Mouse (Mus musculus): Measurements from ENCODE around the gene Foxd3. TPM values are rescaled to one million over a fixed set of nuclear protein-coding genes. Genes with fewer than 3 reads are reported as not detected.
"Not testable (repeated sequence)": the region's sequence is repeated elsewhere in the genome, so short reads cannot be mapped to it uniquely, and the experiment has no call there.

The Foxd3 gene
- total RNA-seq (2015) (not detected in 2 replicates), total RNA-seq (2017) (not detected in 2 replicates)

DNA sequence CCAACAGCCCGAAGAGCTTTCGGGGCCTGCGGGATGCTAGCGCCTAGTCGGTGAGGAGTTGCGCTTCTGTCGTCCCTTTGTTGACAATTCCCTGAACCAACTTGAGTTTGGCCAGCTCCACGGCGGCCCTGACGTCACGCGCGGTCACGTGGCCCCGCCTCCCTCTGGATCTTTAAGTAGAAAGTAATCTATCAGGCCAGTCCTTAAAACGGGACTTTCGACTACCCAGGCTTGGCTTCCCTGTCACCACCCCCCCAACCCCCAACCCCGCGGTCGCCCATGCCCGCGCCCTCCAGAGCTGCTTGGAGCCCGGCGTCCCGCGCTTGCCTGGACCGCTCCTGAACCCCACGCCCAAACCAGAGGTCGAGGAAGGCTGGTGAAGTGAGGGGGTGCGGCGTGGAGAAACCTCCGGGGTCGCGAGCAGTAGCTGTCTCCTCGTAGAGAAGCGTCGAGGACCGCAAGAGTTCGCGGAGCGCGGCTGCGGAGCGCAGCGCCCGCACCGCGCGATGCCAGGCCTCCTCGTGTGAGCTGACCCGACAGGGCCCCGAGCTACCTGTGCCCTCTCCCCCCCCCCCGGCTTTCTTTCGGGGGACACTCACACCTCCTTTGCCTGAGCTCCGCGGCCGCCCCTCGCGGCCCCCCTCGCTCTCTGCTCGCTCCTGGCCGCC, at the start of gene Foxd3:
TSS of gene Foxd3 (plus strand) at position 363 of the 668 bp plus-strand sequence.
- ATAC-seq (ENCODE audit: poor library complexity, severe bottlenecking), result no peak

DNA sequence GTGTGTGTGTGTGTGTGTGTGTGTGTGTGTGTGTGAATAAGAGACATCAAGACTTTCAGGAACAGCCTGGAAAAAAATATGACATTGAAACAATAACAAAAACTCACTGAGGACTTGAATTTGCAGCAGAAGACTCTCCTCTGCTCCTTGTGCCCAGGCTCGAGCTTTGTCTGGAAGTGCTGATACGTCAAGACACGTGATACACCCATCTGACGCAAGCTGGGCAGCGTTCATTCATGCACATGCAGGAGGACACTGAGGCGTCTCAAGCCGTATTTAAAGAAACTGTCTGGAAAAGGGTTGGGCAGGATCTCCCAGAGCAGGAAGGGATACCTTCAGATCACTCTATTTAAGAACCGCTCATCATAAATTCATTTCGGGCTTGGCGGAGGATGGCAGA, 43.9 kb upstream of the Foxd3 start:
- no peak for ATAC-seq (ENCODE audit: poor library complexity, severe bottlenecking)

DNA sequence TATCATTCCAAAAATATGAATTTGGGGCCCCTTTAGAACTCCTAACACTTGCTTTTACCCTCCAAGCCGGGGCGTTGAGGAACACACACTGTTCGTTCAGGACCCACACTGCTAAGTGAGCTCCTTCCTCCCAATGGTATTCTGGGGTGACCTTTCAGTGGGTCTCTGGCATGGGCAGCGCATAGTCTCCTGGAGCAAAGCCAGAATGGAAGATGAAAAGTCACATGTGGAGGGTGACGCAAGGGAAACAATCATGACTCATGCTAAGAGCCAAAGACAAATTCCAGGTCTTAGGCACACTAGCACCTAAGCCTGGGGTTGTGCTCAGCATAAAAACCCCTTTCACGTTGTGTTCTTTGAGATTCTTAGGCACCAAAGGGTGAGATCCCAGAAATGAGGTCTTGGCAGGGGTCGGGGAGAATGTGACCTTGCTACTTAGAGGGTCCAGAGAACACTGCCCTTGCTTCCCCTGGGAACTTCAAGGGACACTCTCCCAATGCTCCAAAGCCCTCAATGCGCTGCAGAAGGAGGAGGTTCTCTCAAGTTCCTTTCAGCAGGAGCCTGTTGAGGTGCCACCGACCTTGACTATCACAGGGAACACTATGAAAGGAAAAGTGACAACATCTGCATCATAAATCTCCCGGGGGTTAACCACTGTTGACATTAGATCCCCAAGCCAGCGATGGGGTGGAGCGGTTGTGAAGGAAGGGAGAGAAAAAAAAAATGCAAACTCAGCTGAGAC, 43.3 kb upstream of the Foxd3 start:
- ATAC-seq (ENCODE audit: poor library complexity, severe bottlenecking), result no peak

DNA sequence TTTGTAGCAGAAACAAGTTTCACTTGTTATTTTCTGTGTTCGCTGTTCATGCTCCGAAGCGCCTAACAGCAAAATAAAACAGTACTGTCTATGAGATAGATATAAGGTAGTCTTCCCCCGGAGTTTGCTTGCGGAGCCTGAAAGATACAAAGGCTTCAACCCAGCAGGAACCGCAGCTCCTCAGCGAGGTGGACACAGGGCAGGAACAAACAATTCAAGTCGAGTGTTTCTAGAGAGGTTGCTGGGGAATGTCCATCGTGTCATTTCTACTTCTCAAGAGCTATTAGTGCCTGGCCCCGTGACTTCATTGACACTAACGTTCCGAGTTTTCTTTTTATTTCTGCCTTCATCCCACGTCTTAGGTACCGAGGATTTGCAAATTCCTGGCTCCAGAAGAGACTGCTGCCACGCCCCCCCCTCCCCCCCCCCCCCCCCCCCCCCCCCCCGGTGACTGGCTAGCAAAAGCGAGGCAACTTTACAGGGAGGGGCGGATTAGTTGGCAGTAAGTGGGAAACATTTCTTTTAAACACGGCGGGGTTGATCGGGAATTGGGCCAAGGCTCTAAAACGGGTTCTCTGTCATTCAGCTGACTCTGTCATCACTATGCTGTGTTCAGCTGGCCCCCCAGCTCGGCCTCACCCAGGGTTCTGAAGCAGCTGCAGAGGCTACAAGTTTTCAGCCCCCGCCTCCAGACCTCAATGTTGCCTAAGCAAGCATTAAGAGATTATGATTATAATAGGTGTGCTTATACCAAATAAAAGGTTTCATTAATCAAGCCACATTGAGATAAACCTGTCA, 29.9 kb upstream of the Foxd3 start:
- ATAC-seq (ENCODE audit: poor library complexity, severe bottlenecking), result no peak

DNA sequence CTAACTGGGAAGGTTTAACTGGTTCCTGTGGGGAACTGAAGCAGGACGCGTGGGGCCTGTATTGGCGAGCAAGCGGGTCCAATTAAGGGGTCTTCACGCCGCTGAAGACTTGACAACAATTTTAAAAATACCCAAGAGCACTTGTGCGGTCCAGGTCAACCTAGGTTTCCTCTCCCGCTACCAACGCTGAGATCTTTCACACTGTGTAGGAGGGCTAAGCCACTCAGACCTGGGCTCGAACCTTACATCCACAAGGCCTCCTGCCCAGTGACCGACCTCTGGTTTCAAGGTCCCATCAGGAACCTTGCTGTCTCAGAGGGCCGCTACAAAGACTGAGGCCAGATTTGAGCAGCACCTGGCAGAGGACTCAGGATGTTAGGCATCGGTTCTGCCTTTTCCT, 29.0 kb upstream of the Foxd3 start:
- no peak for ATAC-seq (ENCODE audit: poor library complexity, severe bottlenecking)

DNA sequence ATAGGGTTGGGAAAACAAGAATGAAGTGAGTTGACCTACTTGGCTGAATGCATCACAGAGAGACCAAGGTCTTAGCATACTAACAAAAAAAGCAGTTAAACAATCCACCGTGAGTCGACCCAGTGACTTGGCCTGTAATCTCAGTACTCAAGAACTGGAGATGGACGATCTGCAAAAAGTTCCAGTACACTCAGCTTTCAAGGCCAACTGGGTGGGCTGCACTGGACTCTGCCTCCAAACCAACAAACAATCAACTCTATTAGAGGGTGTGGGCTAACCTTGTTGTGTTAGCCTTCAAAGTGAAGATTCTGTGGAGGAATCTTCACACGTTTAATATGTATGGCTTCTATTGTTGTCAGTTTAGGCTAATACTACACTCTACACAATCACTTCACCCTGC, 20.1 kb upstream of the Foxd3 start:
- ATAC-seq (ENCODE audit: poor library complexity, severe bottlenecking), result no peak

DNA sequence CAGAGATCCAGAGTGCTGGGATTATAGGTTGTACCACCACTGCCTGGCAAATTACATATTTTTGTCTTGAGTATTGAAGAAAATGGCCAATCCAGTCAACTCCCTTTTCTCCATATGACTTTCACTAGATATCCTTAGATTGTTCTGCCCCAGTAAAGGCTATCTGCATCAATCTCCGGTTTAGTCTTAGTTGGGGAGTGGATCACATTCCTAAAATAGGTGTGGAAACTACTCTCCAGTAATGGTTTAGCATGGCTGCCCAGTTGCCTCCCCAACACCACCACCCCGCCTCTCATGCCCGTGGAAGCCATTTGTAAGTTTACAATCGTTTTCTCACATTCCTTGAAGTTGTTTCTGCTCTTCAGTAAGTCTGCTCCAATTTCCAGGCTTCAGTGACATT, 19.4 kb upstream of the Foxd3 start:
- no peak for ATAC-seq (ENCODE audit: poor library complexity, severe bottlenecking)

DNA sequence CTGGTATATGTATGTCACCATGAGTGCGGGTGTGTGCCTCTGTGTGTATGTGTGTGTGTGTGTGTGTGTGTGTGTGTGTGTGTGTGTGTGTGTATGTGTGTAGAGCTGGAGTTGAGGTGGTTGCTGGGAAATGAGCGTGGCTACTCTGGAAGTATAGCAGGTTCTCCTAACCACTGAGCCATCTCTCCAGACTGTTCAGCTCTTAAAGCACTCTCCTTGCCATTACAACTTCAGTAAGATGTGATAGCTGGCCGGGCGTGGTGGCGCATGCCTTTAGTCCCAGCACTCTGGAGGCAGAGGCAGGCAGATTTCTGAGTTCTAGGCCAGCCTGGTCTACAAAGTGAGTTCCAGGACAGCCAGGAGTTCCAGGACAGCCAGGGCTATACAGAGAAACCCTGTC, 15.5 kb upstream of the Foxd3 start:
- not testable (repeated sequence) for ATAC-seq (ENCODE audit: poor library complexity, severe bottlenecking)

DNA sequence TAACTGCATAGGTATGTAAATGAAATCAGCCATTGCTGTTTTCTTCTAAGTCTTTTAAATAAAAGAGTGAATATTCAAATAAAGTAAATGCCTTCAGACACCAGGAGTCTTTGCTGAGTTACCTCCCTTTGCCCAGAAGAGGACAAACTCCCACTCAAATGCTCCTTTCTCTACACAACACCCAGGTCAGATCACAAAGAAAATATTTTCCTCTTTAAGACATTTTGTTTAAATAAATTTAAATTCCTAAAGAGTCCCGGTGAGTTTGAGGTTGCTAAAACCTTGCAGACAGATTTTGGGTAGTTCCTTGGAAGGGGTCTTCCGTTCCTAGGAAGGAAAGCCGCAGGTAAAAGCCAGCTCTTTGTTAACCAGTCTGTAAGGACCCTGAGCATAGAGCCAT, 14.2 kb upstream of the Foxd3 start:
- ATAC-seq (ENCODE audit: poor library complexity, severe bottlenecking), result no peak

DNA sequence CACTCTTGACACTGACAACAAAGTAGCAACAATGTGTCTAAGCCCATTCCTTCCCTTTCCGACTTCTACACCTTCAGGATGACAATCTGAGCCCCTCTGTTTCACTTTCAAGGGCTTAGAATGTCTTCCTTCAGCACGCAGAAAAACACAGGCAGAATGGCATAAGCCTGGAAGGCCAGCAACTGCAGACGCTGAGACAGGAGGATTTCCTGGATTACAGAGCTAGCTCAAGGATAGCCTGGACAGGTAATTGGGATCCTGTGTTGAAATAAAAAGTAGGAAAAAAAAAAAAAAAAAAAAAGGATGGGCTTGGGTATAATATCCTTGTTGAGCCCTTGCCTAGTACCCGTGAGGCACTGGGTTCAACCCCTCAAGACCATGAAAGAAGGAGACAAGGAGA, 10.5 kb upstream of the Foxd3 start:
- no peak for ATAC-seq (ENCODE audit: poor library complexity, severe bottlenecking)

DNA sequence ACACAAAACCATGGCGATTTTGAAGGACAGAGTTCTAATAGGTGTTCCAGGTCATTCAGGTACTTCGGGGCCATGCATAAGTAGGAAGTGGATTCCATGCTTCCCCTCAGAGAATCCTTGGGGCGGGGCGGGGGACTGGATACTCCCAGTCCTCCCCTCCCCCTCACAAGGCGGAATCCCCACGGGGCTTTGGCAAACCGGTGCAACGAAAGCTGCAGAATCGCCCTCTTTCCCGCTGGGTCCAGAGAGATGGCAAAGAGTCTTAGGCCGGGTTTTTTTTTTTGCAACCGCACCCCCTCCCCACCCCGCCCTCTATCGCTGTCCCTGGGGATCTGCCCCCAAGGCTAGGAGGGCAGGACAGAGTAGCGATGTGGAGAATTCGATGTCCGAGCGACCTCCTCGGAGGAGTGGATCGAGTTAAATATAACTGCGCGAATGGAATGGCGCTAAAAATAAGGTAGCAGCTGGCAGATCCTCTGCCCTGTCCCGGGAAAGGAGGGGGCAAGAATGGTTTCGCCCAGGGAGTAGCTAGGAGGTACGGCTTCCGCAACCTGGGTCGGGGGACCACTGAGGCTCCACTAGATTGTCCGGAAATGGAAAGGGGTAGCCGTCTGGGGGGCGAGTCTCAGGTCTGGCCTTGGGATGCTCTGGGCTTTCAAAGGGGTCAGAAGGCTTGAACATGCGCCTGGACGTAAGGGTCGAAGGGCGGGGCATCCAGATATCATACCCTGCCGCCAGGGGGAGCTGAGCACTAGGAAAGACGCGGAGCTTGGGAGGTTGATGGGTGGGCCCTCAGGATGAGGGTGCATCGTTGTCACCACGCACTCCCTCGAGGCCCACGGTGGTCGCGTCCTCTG, 5.8 kb upstream of the Foxd3 start:
- no peak for ATAC-seq (ENCODE audit: poor library complexity, severe bottlenecking)

DNA sequence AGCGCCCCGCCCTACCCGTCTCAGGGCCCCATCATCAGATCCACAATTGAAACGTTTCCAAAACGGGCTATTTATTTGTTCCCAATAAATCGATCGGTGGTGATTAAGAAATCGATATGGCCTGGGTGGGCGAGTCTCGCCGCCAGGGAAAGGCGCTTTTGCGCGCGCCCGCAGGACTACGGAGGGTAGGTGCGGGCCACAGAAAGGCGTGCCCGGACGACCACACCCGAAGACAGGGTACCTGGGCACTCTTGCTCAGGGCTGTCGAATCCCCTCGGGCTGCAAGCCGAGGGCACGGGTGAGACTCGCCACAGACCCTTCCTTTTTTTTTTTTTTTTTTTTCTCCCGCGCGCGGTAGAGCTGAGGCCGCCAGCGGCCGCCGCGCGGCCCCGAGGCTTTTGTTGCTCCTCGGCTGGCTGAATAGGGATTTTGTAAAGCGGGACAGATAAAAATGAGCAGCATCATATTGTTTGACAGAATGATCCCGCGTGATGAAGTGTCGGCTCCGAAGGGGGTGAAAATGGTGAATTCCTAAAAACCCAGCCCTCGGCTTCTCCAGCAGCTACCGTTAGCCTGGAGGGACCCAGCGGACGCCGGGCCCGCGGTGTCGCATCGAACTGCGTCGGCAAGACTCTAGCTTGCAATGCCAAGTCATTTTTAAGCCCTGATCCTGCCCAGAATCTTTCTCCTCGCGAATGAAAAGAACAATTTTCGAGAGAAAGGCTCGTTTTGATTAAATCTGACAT, 5.0 kb upstream of the Foxd3 start:
- ATAC-seq (ENCODE audit: poor library complexity, severe bottlenecking), result no peak

DNA sequence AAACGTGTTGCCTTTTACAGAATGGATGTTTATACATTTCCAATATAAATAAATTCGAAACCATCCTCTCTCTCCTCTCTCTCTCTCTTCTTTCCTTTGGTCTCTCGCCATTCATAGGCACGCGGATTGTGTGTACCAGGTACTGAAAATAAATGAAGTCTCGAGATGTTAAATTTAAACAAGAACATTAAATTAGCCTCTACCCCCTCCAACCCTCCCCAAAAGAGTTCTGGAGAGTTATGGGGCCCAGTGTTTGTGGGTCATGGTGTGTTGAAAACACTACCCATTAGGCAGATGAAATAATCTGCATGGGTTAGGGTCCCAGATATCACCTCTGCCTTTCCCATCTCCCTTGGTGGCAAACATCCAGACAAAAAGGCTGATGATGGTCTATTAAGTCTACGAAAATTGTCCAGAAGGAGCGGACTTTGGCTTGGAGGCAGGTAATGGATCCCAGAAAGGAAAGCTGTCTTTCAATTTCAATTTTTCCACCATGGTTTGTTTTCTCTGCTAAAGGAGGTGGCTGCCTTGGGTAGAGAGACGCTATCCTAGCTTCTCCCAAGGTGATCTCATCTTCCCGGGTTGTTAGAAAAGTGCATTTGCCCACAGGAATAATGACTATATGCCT, 4.2 kb upstream of the Foxd3 start:
- ATAC-seq (ENCODE audit: poor library complexity, severe bottlenecking), result no peak

DNA sequence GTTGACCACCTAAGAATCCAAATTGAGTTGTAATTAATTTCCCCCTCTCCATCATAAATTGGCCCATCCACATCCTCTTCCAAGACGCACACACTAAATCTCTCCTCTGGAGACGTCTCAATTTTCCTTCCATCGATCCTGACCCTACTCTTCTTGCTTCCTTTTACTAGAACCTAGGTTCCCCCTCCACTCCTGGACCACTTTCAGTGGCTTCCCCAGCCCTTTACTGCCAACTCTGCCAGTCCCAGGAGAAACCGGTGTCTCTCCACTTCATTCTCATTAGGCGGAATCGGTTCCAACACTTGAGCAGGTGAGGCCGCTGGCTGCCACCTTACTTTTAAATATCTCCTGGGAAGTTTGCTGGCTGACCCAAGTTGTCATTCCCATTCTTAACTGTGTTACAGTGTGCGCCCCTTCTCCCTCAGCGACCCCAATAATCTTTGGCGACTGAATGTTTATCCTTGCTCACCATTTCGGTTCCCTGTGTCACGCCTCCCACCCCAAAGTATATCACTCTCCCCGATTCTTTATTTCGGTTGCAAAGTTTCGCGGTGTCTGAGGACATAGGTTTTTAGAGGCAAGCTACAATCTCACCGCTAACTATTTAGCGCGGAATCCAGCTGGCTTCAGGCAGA, 3.4 kb upstream of the Foxd3 start:
- ATAC-seq (ENCODE audit: poor library complexity, severe bottlenecking), result no peak

DNA sequence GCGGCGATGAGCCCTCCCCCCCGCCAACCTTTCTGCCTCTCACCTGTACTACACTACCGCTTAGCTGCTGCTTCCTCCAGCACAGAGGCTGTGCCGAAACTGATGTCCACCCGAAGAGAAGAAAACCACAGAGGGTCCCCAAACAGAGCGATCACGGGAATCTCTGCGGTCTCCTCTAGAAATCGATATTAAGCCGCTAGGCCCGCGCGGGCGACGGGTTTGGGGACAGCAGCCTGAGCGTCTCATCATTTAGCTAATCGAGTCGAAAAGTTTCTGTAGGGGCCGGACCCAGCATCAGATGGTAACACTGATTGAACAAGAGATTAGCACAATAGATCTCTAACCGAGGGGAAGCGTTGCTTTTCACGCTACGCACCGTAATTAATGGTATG, 2.9 kb upstream of the Foxd3 start:
- ATAC-seq (ENCODE audit: poor library complexity, severe bottlenecking), result no peak

DNA sequence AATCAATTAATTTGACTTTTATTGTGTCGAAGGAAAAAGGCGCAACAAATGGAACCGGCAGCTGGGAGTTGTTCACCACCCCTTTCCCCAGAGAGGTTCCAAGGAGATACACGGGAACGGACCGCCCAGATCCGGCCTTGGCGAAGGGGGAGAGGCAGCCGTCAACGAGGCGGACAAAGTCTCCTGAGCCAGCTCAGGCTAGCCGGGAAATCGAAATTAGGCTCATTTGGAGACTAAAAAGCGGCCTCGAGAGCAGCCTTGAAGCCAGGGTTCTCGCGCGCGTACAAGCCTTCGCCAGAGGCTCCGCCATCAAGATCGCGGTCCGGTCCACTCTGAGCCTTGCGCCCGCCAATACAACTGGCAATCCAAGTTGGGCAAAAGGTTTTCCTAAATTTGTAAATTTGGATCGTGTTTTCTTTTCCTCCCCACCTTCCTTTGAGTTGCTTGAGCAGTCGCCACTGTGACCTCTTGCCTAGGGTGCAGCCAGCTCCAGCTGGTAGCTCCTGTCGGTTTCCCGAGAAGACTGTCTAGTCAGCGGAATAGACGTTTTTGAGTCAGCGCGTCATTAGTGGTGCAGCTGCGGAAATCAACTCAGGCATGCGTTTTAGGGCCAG, 2.4 kb upstream of the Foxd3 start:
- no peak for ATAC-seq (ENCODE audit: poor library complexity, severe bottlenecking)

DNA sequence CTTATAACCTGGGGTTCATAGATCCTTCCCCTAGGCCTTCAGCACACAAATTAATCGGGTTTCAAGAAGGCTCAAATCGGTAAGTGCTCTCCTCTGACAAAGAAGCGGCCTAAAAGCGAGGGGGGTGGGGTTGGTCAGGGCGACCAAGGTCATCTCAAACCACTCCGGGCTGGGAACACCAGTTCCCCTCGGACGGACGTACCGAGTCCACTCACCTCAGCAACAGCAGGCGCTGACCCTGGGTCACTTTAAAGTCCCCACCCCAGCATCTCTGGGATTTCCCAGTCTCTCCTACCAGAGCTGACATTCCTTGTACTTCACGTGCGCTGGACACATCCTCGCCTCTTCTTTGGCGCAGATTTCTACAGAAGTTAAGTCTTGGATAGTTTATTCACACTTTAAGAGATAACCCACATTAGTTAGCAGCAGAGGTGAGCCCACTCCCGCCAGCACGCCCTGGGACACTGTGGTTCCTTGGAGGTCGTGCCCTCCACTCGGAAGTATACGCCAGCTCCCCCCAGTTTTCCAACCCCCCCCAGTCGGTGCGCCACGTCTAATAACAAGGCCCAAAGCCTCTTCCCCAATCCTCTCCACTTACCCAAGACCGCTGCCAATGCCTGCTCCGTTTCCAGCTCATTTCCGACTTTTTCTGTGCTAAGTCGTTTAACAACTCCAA, 1.3 kb upstream of the Foxd3 start:
- ATAC-seq (ENCODE audit: poor library complexity, severe bottlenecking), result no peak

Measured in megakaryocyte, adult 5-6 weeks (primary cell).